Mouse (Mus musculus): ENCODE results near the gene Gm6502.
"Not testable (repeated sequence)": the region's sequence is repeated elsewhere in the genome, so short reads cannot be mapped to it uniquely, and the experiment has no call there.

The Gm6502 gene

GRCm38 (mm10) chr5:94314135-94314534 is at the start of gene Gm6502:
Gm6502 (plus strand) TSS chr5:94314435.
- not testable (repeated sequence) for DNase-seq (ENCODE audit: low spot score)

GRCm38 (mm10) chr5:94306696-94307095 is 7.5 kb upstream of the Gm6502 start, which contains the start of gene A430089I19Rik:
A430089I19Rik (minus strand) TSS chr5:94306796.
- DNase-seq (ENCODE audit: low spot score) = not testable (repeated sequence)

GRCm38 (mm10) chr5:94339449-94339848 is 25.2 kb downstream of the Gm6502 start, which contains the start of gene AA792892:
AA792892 (plus strand) TSS chr5:94339749.
- not testable (repeated sequence) for DNase-seq (ENCODE audit: low spot score)

All from testis, postnatal 14 days (tissue).